Mouse (Mus musculus) liver, postnatal 0 days (tissue): ENCODE results near the gene Iqcd.

Source experiments
- CTCF ChIP-seq: sonication (generic); IDR thresholded peaks from 2 replicates; pipeline ENCODE4 v1.5.1; 2016; ENCODE audit warnings: antibody characterized with exemption, low read depth
- EP300 ChIP-seq: IDR thresholded peaks from 2 replicates; pipeline ENCODE4 v1.6.1; 2016; ENCODE audit warnings: antibody characterized with exemption, low read depth, mild to moderate bottlenecking

DNA sequence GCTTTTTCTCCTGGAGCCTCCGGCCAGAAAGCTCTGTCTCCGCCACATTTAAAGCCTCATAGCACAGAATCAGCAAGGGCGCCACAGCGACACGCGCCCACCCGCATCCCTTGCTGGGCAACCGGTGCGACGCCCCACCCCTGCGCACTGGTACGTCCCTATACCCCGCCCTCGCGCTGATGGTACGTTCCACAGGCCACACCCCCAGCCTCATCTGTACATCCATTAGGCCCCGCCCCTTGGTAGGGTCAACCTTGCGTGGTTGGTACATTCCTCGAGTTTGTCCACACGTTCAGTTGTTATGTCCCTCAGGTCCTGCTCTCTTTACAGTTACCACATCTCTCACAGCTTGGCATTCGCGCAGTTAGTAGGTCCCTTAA is 23.6 kb downstream of the Iqcd start, which contains the start of the genes Rita1 and Ddx54:
- TF ChIP-seq CTCF (no peak), EP300 (no peak)
